Mouse (Mus musculus) common myeloid progenitor, adult 5-6 weeks (primary cell): ENCODE results near the gene Gfod2. TPM values are rescaled to one million over a fixed set of nuclear protein-coding genes. Genes with fewer than 3 reads are reported as not detected.

Experiments
- ATAC-seq: replicated peaks from 2 replicates; pipeline ENCODE4 v1.8.0; 2016; ENCODE audit warnings: low read depth, mild to moderate bottlenecking, moderate TSS enrichment, inconsistent platforms; ENCODE audit not compliant: poor library complexity, severe bottlenecking
- total RNA-seq: library from RNA; stranded (forward); fragments of 200-1000, 187-1606 nt; gene quantifications from 2 replicates; pipeline ENCODE4 v1.2.3, GENCODE M21; 2017

Gene Gfod2
- total RNA-seq, 1 experiment from 2014 or later: 3.7 TPM

DNA sequence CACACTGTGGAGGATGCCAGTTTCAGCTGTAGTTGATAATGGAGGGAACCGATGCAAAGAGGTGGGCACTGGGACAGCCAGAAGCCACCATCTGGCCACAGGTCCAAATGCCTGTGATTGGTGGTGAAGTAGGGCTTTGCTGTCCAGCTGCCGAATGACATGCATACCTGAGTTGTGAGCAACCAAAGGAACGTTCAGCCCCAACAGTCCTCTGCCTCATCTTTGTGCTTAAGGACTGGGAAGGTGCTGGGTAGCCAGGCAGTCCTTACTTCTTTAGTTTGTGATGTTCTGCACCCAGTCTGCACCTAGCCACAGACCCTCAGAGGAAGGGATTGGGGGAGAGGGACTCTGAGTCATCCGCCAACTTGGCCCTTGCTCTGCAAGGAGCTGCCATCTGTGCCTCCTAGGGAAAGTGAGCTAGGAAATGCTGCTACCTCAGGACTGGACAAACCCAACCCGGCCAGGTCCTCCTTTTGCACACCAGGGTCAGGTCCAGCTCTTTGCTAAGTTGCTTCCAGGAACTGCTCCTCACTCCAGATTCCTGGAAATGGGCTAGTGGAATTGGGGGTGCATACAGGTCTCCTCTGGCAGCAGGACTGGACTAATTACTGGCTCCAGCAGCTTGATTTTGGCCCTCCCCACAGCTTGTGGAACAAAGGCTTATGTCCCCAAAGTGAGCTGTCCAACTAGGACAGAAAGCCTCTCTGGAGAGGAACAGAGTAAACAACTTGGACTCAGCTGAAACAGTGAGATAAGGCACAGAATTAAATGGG, 10.2 kb upstream of the Gfod2 start:
- ATAC-seq: no peak

DNA sequence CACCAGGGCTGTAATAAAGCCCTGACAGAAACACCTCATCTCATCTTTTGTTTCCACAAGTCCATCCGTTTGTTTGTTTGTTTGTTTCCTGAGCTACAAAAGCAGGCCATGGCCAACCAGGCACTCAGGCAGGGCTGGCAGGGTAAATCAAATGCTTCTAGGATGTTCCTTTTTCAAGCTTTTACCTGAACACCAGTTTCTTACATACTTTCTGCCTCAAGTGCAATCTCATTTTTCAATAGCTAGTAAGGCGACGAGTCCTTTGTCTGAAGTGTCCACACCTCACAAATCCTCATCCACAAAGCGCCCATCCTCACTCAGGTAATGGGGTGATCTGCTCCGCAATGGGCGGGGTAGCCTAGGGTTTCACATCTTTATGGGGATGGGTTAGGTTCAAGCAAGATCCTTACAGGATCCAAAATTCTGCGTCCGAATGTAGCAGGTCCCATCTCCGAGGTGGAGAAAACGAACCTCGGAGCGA, 628 bp downstream of the Gfod2 start:
- no peak; the same call in 1 of the 2 replicates for ATAC-seq

DNA sequence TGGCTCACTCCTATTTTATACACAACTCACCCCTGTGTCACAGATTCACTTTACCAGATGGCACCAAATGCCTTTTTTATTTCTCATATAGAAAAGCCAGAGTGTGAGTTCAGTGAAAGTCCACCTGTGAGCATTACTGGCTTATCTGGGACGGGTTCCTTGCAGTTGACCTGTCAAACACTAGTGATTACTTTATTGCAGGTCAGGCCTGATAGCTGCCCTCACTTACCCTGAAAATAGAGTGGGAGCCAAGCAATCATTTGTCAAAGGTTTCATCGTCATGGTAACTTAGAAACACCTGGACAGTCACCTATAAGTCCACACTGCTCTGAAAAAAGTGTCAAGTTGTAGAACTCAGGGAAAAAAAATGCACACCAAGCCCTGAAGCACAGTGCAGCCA, 3.8 kb downstream of the Gfod2 start:
- ATAC-seq: no peak

DNA sequence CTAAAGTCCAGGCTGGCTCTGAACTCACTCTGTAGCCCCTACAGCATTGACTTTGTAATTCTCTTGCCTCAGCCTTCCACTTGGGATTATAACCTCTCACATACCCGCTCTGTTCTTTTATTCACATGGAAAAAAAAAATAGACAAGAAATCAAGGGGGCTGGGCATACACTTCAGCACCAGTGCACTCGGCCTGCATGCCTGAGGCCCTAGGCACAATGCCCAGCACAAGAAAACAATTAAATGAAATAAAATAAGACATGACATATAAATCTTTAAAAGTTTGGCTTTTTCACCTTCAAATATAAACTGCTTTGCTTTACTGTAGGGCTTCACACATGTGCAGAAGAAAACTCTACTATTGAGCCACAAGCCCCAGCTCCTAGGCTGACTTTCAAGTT, 4.5 kb downstream of the Gfod2 start:
- no peak for ATAC-seq

DNA sequence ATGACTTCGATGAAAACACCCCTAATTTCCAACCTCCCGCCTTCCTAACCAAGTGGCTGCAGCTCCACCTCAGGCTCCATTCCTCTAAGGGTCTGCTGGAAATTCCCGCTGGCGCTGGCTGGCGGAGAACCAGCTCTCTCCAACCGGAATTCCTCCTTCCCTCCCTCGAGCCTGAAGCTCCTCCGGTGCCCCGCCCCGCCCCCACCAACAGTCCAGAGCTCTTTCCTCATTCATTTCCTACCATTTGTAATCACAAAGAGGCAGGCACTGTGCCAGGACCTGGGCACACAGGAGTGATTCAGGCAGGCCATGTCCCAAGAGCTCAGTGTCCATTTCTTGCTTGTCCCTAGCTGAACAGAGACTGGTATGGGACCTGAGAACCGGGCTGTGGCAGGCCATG, 7.9 kb downstream of the Gfod2 start:
- ATAC-seq: no peak

DNA sequence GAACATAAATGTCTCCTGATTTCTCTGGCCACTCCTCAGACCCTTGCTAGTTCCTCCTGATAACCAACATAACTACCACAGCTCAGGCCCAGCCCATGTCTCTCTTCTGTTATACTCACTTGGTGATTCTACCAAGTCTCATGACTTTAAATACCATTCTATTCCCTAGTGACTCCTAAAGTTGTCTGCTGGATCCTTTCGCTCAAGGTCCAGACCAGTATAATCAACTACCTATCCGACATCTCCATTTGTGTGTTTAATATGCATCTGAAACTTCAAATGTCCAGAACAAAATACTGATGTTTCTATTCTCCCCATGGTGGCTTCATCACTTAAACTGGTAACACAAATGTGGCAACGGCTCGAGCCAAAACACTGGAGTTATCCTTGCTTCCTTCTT, 15.2 kb downstream of the Gfod2 start:
- ATAC-seq: no peak

DNA sequence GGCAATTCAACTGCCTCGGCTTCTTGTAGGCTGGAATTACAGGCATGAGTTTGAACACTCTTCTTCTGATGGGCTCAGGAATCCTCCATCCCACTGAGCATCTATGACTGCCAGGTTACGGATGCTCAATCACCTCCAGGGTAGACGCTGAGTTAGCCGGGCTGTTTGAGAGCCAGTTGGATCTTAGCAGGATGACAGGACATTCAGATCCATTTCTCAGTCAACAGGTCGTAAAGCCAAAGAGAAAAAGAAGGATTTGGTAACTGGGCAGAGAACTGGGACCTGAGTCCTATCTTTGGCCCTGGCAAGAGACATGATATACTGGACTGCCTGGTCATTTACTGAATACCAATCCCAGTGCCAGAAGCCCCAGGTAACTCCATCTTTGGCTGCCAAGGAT, 19.2 kb downstream of the Gfod2 start:
- ATAC-seq: no peak

DNA sequence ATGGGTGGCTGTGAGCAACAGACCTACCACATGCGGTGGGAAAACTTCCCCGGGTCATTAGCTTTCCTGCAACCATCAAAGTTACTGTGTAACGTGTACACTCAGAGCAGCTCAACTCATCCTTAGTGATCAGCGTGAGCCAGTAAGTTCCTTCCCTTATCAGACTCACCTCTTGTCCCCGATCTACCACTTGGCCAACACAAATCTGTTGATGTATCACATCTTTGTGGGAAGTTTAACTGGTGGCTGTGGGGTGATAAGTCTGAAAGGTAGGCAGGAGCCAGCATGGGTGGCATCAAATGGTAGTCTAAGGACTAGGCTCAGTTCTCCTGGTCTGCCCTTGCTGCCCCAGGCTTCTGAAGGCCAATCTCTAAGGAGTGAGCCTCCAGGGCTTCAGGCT, 26.3 kb downstream of the Gfod2 start:
- ATAC-seq: no peak

DNA sequence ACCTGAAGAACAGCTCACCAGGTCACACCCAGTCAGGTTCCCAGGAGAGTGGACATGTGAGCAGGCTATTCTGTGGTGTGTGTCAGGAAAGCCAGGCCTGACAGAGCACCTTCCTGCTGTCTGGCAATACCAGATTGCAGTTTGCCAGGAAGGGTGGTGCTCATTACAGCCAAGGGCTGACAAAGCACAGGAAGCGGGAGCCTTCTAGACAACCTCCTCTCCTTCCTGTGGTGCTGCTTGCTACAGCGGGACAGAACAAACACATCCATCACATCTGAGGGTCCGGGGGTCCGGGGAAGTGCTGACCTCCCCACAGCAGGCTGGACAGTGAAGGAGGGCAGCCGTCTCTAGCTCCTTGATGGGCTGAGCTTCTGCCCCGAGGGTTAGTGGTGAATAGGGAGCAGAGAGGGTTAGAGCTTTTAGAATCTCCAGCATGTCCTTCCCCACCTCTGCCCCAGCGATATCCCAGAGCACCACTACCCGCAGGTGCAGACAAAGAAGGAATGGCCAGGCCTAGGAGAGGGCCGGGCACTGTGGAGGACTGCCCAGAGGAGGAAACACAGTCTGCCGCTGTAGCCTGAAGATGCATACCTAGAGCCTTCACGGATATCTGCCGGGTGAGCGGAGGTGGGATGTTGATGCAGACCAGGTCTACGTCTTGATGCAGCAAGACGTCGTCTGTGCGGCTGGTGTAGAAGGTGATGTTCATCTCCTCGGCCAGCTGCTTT, 30.9 kb downstream of the Gfod2 start:
- peak; percentile 96 for ATAC-seq

DNA sequence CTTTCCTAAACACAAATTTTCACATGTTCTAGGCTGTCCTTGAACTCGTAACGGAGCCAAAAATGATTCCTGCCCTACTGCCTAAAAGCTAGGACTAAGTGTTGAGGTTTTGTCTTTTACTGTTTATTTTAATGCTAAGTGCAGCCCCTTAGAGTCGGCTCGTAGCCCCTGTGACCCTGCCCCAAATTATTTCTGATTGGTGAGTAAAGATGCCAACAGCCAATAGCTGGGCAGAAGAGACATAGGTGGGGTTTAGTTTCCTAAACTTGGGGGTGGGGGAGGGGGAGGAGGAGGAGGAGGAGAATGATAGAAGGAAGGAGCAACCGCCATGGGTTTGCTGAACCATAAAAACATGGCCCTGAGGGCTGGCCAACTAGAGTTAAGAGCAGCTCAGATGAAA, 32.7 kb downstream of the Gfod2 start:
- ATAC-seq: no peak

DNA sequence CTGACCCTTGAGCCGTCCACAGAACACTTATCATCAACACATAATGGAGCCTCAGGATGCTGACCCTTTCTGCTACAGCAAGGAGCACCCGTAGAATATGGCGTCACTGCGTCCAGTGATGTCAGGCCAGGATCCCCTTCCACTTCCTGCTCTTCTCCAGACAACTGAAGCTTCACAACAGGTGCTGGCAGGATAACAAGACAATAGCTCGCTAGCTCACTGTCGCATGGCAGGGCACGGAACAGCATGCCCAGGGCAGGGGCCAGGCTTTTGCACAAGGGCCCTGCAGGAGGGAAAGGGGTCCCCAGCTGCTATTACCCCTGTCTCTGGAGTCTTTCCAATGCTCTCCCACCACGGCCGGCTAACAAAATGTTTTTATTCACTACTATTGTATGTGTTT, 35.6 kb downstream of the Gfod2 start:
- ATAC-seq: no peak

DNA sequence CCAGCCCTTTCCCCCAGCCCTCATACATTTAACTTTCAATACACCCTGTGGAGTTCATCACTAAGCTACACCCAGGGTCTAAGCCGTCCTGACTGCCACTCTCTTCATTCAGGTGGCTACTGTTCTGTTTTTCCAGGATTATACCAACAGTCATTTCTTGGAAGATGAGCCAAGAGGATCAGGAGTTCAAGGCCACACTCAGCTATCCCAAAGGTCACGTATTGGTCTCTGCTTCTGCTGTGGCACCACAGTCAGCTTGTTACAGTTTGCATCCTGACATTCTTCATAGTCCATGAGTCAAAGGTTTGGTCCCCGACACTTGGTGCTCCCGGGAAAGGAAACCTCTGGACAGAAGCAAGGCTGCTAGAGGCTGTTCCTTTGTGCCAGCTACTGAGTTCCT, 38.8 kb downstream of the Gfod2 start:
- ATAC-seq: no peak

DNA sequence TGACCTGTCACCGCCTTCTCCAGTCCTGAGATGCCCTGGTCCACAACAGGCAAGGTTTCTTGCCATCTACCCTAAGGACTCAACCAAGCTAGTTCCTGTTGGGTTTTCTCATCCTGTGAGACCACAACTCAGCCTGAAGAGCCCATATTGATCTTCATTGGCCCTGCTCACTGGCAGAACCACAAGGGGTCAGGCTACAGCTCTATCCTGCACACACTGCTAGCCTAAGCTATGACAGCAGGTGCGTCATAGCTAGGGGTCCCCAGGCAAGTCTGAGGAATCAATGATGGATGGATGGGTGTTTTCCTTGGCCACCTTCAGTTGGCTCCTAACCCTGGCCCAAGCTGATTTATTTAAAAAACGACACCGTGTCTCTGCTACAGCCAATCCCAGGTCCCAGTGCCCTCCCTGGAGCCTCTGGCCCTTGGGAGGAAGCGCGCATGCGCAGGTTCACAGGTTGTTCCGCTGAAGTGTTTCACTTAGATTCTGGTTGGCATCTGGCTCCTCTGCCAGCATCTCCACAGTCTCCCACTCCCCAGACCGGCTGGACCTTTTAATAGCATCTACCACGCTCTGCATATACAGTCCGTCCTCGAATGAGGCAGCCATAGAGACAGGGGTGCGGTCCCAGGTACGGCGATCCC, 42.0 kb downstream of the Gfod2 start:
- ATAC-seq: no peak

DNA sequence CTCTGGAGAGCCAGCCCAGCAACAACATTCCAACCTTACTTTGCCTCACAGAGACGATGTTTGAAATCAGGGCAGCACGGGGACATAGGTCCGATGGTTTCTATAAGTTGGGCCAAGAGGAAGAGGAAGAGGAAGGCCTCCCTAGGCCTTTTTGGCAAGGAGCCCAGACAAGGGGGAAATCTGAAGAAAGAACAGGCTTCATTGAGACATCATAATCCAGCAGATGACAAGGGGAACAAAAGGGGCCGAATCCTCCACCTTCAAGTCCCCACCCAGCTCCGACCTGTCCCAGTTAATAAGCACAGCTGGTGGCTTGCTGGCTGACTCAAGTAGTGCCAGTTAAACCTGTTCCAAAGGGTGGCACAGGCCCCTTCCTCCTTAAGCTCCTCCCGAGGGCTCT, 43.4 kb downstream of the Gfod2 start:
- ATAC-seq: peak; percentile 63

DNA sequence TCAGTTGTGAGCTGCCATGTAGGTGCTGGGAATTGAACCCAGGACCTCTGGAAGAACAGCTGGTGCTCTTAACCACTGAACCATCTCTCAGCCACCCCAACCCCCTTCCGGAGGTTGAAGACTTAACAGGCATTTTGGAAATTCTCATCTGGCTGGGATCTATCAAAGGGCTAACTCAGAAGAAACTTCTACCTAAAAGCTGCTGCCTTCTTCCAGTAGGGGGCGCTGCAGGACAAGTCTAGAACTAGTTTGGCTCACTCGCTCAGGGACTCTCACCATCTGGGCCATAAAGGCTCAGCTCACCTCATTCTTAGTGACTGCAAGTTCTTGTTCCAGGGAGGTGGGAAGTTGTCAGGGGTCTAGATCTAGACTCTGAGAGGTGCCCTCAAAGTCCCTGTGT, 44.3 kb downstream of the Gfod2 start:
- peak; percentile 85 for ATAC-seq

DNA sequence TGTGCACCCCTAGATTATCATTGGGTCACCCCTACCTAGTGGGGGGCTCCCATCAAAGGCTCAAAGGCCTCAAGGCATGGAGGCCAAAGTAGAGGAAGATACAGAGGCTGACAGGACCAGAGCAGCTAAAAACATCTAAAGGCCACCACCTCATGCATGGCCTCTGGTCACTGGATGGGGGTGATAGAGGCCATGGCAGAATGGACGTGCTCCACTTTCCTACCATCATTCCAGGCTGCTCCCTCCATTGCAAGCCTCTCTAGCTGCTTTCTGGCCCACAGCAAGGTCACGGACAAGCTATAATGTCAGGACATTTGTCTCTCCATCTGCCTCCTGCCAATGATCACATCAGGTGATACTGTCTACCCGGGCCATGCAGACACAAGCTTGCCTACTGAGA, 46.2 kb downstream of the Gfod2 start:
- no peak for ATAC-seq

DNA sequence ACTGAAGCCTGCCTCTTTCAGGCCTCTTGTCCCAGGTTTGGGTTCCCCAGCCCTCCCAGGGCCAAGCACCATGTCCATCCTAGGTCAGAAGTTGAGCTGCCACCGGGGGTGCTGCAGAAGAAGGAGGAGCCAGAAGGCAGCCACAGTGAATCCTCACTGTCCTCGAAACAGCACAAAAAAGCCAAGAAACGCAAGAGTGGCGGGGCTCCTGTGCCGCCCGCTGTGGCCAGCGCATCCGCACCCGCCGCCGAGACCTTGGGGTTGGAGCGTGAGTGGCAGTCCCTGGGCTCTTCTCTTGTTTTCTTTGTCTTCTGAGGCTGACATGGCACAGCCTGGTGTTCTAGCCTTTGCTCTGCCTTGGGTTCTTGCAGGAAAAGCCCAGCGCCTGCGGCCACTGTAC, 49.1 kb downstream of the Gfod2 start:
- no peak for ATAC-seq

DNA sequence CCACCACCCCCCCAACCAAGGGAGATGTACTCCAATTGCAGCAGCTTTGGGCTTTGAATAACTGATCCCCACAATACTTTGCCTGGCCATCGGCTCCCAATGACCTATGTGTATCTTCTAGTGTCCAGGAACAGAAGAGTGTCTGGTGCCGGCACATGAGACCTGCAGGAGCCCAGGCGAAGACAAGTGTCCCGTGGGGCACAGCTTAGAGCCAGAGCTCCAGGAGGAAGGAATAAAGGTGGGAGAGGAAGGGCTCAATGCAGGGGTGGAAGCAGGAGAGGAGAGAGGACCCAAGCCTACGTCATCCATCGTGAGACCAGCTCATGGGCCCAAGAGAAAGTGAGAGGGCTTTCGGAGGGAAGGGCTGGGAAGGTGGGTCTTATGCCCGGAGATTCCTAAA, 49.8 kb downstream of the Gfod2 start:
- ATAC-seq: no peak

DNA sequence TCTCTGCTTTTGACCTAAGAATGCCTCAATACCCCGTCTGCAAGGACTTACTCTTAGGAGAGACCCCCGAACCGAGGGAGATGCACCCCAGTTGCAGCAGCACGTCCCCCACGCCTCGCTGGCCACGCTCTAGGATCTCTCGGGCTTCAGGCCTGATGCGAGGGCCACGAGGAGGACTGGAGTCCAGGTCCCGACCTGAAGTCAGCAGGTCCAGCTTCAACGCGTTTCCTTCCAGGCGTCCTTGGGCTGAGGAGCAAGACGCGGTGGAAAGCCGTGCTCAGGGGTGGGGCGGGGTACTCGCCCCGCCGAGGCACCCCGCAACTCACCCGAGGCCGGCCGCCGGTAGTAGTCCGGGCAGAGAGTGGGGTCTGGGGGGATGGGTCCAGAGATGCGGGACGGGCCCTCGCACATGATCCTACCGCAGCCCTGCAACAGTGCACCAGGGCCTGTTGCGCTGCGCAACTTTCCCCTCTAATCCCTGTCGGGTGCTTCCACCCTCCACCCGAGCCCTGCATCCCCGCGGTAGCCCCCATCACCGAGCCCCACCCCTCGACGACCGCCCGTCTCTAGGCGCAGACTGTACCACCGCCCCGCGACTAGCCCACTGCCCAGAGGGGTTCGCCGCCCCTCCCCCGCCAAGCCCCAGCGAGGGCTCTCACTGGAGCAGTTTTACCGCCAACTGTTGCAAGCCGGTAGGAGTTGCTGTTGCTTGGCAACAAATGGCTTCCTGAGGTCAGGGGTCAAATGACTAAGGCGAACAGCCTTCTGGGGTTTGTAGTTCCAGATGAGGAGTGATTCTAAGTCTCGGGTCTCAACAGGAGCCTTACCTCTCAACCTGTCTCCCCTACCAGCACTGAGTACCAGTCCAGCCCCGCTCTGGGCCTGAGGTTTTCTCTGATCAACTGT, 50.7 kb downstream of the Gfod2 start, which contains the start of the genes 4933405L10Rik and Enkd1:
Gene 4933405L10Rik (plus strand): TSS at position 158 of the 906 bp plus-strand sequence.
Gene Enkd1 (minus strand): TSS at position 713 of the 906 bp plus-strand sequence.
- peak; percentile 90 for ATAC-seq

DNA sequence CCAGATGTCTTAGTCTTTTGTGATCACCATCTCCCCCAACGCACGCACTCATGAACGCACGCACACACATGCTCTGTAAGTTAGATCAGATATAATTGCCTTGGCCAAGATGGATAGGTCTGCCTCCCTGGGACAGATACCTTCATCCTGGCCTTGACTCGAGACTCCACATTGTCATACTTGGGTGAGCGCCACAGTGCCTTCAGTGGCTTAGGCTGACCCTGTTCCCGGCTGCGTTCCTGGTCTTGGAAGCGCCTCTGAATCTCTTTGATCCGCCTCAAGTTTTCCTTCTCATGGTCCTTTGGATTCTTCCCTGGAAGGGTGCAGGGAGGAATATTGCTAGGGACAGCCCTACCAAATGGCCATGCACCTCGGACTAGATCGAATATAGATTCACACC, 52.0 kb downstream of the Gfod2 start:
- ATAC-seq: no peak
